Mouse (Mus musculus) lung, postnatal 10 days (tissue): ENCODE data around the gene Dnajb9.
A peak's percentile ranks its signal among the peaks of the same experiment; 100 is the strongest.
"Not testable (repeated sequence)": the region's sequence is repeated elsewhere in the genome, so short reads cannot be mapped to it uniquely, and the experiment has no call there.

Source experiments
- DNase-seq: peaks from one replicate; pipeline ENCODE4 v3.0.0; 2021

Gene Dnajb9

DNA sequence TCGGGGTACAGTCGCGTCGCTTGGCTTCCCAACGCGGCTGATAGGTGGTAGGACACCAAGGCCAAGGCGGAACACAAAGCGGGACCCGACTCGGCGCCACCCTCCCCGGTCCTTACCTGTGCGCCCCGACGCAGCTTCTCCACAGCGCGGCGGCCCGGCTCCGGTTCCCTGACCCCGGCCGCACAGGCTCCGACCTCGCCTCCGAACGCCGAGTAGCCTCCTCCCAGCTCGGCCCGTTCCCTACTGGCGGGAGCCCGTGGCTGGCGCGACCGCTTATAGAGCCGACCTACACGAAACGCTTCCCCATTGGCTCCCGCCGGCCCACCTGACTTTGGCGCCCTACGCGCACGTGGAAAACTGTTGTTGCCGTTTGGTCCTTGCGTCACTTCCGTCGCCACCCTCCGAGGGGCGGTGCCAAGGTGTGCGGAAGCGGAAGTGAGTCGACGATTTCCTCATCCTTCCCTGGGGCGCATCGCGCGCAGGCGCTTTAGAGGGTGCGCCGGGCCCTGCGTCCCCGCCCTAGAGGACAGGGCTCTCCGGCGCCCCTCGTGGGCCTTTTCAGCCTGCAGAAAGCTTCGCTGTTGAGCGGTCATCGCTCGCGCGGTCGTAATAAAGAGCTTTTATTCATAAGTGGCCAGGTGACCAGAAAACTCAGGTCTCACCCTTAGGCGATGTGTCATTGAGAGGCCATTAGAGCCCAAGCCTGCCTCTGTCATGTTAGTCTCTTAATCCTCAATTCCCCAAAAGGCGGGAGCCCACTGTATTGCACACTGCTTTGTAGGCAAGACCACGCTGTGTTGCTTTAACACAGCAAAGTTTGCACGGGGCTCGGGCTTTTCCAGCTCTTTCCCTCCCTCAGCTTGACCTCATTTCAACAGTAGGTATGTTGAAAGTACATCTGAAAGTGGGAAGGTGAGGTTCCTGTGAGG lies at the start of gene Dnajb9:
TSS of gene Dnajb9 (minus strand) at position 503 of the 929 bp plus-strand sequence.
- peak; percentile 100 for DNase-seq

GRCm38 (mm10) chr12:44248309-44248977 lies 38.3 kb upstream of the Dnajb9 start:
- no peak for DNase-seq

- no peak for DNase-seq
These were observed 35.6 kb upstream of the Dnajb9 start for GRCm38 (mm10) chr12:44245739-44246138.

GRCm38 (mm10) chr12:44242407-44242806 lies 32.3 kb upstream of the Dnajb9 start:
- no peak for DNase-seq

DNA sequence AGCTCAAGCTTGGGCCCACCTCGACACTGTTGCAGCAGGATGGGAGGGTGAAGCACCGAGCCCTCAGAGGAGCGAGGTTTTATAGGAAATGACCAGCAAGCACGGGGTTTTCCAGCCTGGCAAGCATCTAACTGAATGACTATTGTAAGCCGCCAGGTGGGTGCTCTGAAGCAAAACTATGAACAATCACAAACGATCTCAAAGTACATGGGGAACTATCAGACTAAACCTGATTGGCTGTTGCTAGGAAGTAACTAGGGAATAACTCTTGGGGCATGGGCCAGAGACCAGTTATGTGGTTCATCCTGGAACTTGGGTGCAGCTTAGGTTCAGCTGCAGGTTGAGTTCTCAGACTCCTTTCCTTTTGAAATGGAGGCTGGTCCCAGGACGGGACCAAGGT lies 31.0 kb upstream of the Dnajb9 start:
- no peak for DNase-seq

- DNase-seq = no peak
These were observed 14.5 kb upstream of the Dnajb9 start for GRCm38 (mm10) chr12:44224650-44225049.

DNA sequence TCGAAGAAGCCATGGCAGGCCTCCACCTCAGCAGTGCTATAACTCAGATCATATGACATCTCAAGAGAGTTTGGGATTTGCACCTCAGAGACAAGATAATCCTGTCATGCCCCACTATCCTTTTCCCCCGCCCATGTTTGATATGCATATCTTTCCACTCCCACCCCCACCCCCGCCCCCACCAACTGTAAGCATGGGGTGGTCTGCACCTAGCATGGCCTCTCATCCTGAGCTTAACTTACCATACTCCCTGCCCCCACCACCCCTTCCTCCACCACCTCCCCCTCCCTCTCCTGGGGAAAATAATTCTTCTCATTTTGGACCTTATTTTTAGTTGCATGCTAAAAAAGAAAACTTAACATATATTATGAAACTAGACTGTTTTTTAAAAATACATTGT lies 12.9 kb upstream of the Dnajb9 start:
- no peak for DNase-seq

DNA sequence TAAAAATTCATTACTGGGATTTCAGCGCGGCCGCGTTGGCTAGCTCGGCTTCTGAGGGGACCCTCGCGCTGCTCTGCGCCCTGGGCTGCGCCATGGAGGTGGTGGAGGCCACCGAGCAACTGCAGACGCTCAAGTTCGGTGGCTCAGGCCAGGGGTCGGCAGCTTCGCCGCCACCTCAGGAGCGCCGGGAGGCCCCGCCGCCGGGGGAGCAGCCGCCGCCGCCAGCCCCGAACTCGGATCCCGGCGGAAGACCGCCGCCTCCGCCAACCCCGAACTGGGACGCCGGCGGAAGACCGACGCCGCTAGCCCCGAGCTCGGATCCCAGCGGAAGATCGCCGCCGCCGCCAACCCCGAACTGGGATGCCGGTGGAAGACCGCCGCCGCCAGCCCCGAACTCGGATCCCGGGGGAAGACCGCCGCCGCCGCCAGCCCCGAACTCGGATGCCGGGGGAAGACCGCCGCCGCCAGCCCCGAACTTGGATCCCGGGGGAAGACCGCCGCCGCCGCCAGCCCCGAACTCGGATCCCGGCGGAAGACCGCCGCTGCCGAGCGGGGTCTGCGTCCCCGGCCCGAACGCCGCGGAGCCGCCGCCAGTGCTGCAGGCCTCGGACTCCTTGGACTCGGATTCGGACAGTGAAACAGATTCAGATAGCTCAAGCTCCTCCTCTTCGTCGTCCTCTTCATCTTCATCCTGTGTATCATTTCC lies 11.7 kb upstream of the Dnajb9 start:
- peak; percentile 24 for DNase-seq

DNA sequence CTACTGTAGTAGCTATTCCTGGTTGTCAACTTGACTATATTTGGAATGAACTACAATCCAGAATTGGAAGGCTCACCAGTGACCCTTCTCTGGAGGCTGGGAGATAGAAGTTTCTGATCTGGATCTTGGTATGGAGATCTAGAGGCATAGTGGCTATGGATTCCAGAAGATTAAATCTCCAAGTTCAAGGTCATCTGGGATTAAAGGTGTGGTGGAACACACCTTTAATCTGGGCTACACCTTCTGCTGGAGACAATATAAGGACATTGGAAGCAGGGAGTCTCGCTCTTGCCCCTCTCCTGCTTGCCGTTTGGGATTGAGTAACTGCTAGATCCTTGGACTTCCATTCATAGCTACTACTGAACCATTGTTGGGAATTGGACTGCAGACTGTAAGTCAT lies 10.9 kb upstream of the Dnajb9 start, which contains the start of gene Pnpla8:
TSS of gene Pnpla8 (plus strand) at position 301 of the 400 bp plus-strand sequence.
- not testable (repeated sequence) for DNase-seq

- no peak for DNase-seq
These were observed 1.4 kb upstream of the Dnajb9 start for GRCm38 (mm10) chr12:44211555-44211954.

DNA sequence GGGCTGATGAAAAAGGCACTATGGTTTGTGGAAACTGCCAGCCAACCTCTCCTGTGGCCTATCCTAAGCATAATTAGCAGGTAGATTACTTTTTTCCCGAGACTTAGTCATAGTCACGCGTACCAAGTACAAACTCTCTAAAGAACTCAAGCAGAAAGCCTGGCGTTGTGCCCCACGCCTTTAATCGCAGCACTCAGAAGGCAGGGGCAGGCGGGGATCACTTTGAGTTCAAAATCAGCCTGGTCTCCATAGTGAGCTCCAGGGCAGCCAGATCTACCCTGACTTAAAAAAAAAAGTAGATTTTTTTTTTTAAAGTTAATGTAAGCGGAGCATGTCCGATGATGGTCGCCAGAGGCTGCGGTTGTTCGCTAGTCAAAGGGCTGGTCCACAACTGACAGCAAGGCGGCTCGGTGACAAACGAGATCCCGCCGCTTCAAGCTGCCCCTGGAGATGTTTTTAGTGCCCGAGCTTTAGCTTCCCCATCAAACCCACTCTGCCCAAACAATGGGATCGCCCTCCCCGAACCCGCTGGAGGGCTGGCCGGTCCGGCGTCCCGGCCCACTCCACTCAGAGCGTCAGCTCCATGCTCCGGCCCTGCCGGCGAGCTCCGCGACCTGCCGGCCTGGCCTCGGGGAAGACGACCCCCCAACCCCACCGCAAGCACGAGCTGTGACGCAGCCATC lies 844 bp downstream of the Dnajb9 start:
- peak; percentile 42 for DNase-seq

DNA sequence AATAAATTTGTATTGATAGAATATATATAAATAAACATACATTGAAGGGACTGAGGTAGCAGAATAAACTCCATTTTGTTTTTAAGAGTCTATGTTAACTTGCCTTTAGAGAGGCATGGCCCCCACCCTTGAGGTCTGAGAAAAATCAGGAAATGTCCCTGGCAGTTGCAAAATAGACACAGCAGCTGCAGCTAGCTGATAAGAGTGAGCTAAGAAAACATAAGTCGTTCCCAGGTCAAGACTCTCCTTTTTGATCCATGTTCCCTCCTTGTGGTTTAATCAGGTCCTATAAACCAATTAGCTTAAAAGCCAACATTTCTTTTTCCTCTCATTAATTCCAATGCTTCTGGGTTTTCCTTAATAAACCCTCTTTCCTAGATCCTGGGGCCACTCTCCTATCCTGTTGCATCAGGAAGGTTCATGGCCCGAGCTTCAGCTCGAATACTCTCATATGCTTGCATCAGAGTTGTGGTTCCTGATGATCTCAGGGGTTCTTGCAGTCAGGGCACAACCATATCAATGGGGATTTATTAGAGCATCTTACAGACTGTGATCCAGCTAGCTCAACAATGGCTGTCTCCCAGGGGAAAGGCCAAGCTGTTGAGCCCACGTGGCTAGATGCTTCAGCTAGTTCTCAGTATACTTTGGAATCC lies 12.1 kb downstream of the Dnajb9 start:
- peak; percentile 23 for DNase-seq

GRCm38 (mm10) chr12:44181081-44181982 lies 28.8 kb downstream of the Dnajb9 start:
- DNase-seq = peak; percentile 50

DNA sequence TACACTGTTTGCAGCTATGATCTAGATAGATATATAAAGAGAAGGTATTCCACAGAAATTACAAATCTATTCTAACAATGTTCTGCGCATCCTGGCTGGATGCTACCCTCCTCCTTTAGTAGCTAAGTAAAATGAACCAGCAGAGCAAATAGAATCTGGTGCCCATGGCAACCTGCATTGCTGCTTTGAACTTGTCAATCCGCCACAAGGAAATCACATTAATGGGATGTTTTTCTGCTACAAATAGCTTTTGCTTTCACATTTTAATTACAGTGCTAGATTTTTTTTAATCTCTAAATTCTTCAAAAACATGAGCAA lies 33.1 kb downstream of the Dnajb9 start:
- DNase-seq = no peak

- DNase-seq = peak; percentile 23
These were observed 33.6 kb downstream of the Dnajb9 start for GRCm38 (mm10) chr12:44176331-44177037.

DNA sequence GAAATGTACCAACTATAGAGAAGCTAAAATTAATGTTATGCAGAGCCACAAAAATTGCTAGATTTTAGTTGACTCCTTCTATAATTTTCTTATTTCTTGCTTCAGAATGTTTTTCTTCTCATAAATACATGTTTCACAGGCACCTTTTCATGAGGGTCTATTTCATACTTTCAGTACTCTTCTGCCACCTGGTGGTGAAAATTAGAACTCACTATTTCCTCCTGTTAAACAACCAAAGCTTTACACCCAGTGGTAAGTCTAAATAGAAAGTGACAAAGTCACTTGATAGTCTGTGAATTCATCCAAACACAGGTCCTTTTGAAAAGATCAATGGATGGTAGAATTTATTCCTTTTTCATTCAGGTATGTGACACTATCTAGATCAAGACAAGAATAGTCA lies 43.2 kb downstream of the Dnajb9 start:
- DNase-seq = peak; percentile 70

GRCm38 (mm10) chr12:44159349-44159748 lies 50.8 kb downstream of the Dnajb9 start:
- no peak for DNase-seq
